Mouse (Mus musculus) erythroblast, embryonic 14.5 days (primary cell): ENCODE data around the gene Igf2bp2.

Experiments
- GATA1 ChIP-seq: IDR thresholded peaks from 2 replicates; pipeline ENCODE4 v1.6.1; 2012; ENCODE audit warnings: low read length, inconsistent platforms, mixed read lengths
- TAL1 ChIP-seq: IDR thresholded peaks from 3 replicates; pipeline ENCODE4 v1.6.1; 2012; ENCODE audit warnings: low read length, inconsistent platforms, mixed read lengths

DNA sequence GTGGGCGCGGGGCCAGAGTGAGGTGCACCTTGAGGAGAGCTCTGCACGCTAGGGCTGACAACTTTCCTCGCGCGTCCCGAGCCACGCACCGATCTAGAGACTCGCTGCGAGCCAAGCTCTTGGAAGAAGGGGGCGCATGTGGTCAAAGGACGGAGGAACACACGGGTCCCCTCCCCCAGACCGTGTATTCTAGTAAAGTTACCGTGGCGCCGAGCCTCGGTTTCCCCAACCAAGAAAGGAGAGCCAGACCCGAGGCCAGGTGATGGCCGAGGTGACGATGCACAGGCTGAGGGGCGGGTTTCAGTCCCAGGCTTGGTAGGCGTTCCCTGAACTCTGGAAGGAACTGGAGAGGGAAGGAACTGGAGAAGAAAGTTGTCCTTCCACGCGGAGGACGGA lies 355 bp upstream of the Igf2bp2 start:
- no peak for TF ChIP-seq GATA1
- no peak for TF ChIP-seq TAL1
